Mouse (Mus musculus) left cerebral cortex, adult 11 months (tissue): ENCODE results near the gene Itpr1.

Source experiments
- DNase-seq: peaks from one replicate; pipeline ENCODE4 v3.0.0; 2022; ENCODE audit warnings: low spot score

Gene Itpr1

GRCm38 (mm10) chr6:108278826-108279630 lies 66.1 kb downstream of the Itpr1 start:
- no peak for DNase-seq

- DNase-seq, result no peak
Observed at GRCm38 (mm10) chr6:108282131-108282530, 69.2 kb downstream of the Itpr1 start.

GRCm38 (mm10) chr6:108282621-108283020 lies 69.7 kb downstream of the Itpr1 start:
- DNase-seq, result no peak

GRCm38 (mm10) chr6:108284688-108285087 lies 71.8 kb downstream of the Itpr1 start:
- no peak for DNase-seq

GRCm38 (mm10) chr6:108288979-108289378 lies 76.1 kb downstream of the Itpr1 start:
- no peak for DNase-seq

GRCm38 (mm10) chr6:108290978-108291377 lies 78.1 kb downstream of the Itpr1 start:
- no peak for DNase-seq

GRCm38 (mm10) chr6:108291556-108291955 lies 78.7 kb downstream of the Itpr1 start:
- no peak for DNase-seq

GRCm38 (mm10) chr6:108301856-108302255 lies 89.0 kb downstream of the Itpr1 start:
- no peak for DNase-seq

GRCm38 (mm10) chr6:108303619-108304567 lies 91.0 kb downstream of the Itpr1 start:
- DNase-seq, result no peak

- DNase-seq, result no peak
Observed at GRCm38 (mm10) chr6:108305171-108305779, 92.4 kb downstream of the Itpr1 start.

GRCm38 (mm10) chr6:108306240-108306639 lies 93.3 kb downstream of the Itpr1 start:
- no peak for DNase-seq

- no peak for DNase-seq
Observed at GRCm38 (mm10) chr6:108306910-108307584, 94.2 kb downstream of the Itpr1 start.

- no peak for DNase-seq
Observed at GRCm38 (mm10) chr6:108307770-108308169, 94.9 kb downstream of the Itpr1 start.

GRCm38 (mm10) chr6:108309391-108310182 lies 96.7 kb downstream of the Itpr1 start:
- no peak for DNase-seq

GRCm38 (mm10) chr6:108313056-108313455 lies 100.2 kb downstream of the Itpr1 start:
- DNase-seq, result no peak

GRCm38 (mm10) chr6:108313997-108314396 lies 101.1 kb downstream of the Itpr1 start:
- DNase-seq, result no peak

GRCm38 (mm10) chr6:108316268-108316824 lies 103.5 kb downstream of the Itpr1 start:
- no peak for DNase-seq

- no peak for DNase-seq
Observed at GRCm38 (mm10) chr6:108316951-108317350, 104.1 kb downstream of the Itpr1 start.

- DNase-seq, result no peak
Observed at GRCm38 (mm10) chr6:108321653-108322052, 108.8 kb downstream of the Itpr1 start.

GRCm38 (mm10) chr6:108324464-108325025 lies 111.6 kb downstream of the Itpr1 start:
- DNase-seq, result no peak
